Mouse (Mus musculus) kidney, embryonic 16.5 days (tissue): ENCODE results near the gene Slc38a3. TPM values are rescaled to one million over a fixed set of nuclear protein-coding genes. Genes with fewer than 3 reads are reported as not detected.

ENCODE experiments used
- ATAC-seq: fragments of 200-750 bp; cut with Nextera tagmentation; 2 replicates; pipeline ENCODE4 v1.8.0; 2017; ENCODE audit warnings: moderate TSS enrichment; ENCODE audit not compliant: low FRiP score, low TSS enrichment
- H3K27ac ChIP-seq: fragments of 300-500 bp; sonication (generic); 2 replicates; pipeline ENCODE4 v1.5.1; 2014; ENCODE audit warnings: low read length
- H3K27me3 ChIP-seq: fragments of 300-500 bp; sonication (generic); 2 replicates; pipeline ENCODE4 v1.6.1; 2014; ENCODE audit warnings: low read length, control low read depth, mixed read lengths; ENCODE audit not compliant: insufficient read depth
- H3K36me3 ChIP-seq: fragments of 300-500 bp; sonication (generic); 2 replicates; pipeline ENCODE4 v1.6.1; 2014; ENCODE audit warnings: low read length, control low read depth, mixed read lengths; ENCODE audit not compliant: insufficient read depth
- H3K4me1 ChIP-seq: fragments of 300-500 bp; sonication (generic); 2 replicates; pipeline ENCODE4 v1.6.1; 2014; ENCODE audit warnings: low read length, control low read depth, mixed read lengths; ENCODE audit not compliant: insufficient read depth
- H3K4me2 ChIP-seq: fragments of 300-500 bp; sonication (generic); replicated peaks from 2 replicates; pipeline ENCODE4 v1.6.1; 2014; ENCODE audit warnings: low read depth, low read length
- H3K4me3 ChIP-seq: fragments of 300-500 bp; sonication (generic); 2 replicates; pipeline ENCODE4 v1.5.1; 2014; ENCODE audit warnings: mild to moderate bottlenecking, low read length
- H3K9ac ChIP-seq: fragments of 300-500 bp; sonication (generic); replicated peaks from 2 replicates; pipeline ENCODE4 v1.6.1; 2014; ENCODE audit warnings: low read length
- H3K9me3 ChIP-seq: fragments of 300-500 bp; sonication (generic); 2 replicates; pipeline ENCODE4 v1.6.1; 2016; ENCODE audit warnings: low read length, control low read depth
- WGBS: fragments of 180-500 bp; shearing (Covaris S2); extraction: QIAGEN DNeasy Blood & Tissue Kit; methylation state at CpG from one replicate; pipeline ENCODE4 v1.1.7; 2014; 5-methylcytosine and 5-hydroxymethylcytosine counted together
- polyA plus RNA-seq: library from polyadenylated mRNA; unstranded; fragments of >200 nt; fragmentation: Nextera tagmentation; extraction: Ambion mirVana; gene quantifications from 2 replicates; pipeline ENCODE4 v1.2.1, GENCODE M21; 2015

Slc38a3 gene
- polyA plus RNA-seq, 1 experiment from 2014 or later = 12.9 TPM

DNA sequence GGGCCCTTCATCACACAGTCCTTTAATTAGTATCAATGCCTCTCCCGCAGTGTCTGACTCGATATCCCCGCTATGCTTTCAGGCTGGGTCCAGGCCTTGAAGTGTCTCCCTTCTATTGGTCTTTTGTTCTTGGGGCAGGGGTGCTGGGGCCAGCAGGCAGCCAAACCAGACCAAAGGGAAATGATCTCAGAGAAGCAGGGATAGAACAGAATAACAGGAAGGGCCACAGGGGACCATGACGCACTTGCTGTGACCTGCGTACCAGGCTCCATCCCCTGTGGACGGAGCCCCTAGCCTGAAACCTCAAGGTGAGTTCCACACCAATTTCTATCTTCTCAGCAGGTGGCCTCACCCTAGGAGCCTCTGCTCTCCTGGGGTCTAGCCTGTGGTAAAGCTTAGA is 51.2 kb downstream of the Slc38a3 start:
- Histone ChIP-seq H3K4me3 (no peak overlapping the region), H3K9me3 (no peaks in the 10 kb centered on the region), H3K9ac (no peak overlapping the region; the same call in 1 of the 2 replicates), H3K4me2 (no peak overlapping the region), H3K36me3 (peaks cover 66% of the 10 kb centered on the region), H3K27me3 (no peaks in the 10 kb centered on the region), H3K27ac (peak overlapping the region; percentile 71), H3K4me1 (peaks cover 25% of the 10 kb centered on the region)
- WGBS = 86% methylated on average over 6 of the region's 6 CpGs
- no peak for ATAC-seq

GRCm38 (mm10) chr9:107617461-107617860 is 51.9 kb downstream of the Slc38a3 start:
- no peak overlapping the region for H3K27ac ChIP-seq
- ATAC-seq = no peak
- H3K4me2 ChIP-seq = no peak overlapping the region
- no peak overlapping the region for H3K4me3 ChIP-seq
- peaks cover 64% of the 10 kb centered on the region for H3K36me3 ChIP-seq
- H3K9me3 ChIP-seq = no peaks in the 10 kb centered on the region
- no peak overlapping the region for H3K9ac ChIP-seq
- H3K27me3 ChIP-seq = no peaks in the 10 kb centered on the region
- 84% methylated on average over 2 of the region's 2 CpGs for WGBS
- peaks cover 29% of the 10 kb centered on the region for H3K4me1 ChIP-seq

DNA sequence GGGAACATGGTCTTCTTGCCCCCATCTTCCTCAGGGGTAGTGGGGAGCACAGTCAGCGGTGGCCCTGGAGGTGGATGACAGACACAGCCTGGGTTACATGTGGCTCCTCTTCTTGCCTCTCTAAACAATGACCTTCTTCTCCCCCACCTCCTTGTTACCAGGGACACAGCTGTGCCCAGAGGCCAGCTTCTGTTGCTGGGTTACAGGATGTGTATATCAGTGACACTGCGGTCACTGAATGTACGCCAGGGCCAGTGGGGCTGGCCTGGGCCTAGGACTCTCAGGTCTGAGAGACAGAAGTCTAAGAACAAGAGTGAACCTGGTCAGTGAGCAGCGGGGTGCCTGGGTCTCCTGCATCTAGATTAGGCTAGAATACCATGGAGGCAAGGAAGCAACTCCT is 54.3 kb downstream of the Slc38a3 start:
- Histone ChIP-seq H3K36me3 (peaks cover 57% of the 10 kb centered on the region), H3K27ac (no peak overlapping the region)
- 69% methylated on average over 4 of the region's 4 CpGs for WGBS

GRCm38 (mm10) chr9:107612945-107613569 is 56.3 kb downstream of the Slc38a3 start:
- peak overlapping the region; percentile 77; the same call in 1 of the 2 replicates for H3K9ac ChIP-seq
- peak overlapping the region; percentile 86 for H3K4me2 ChIP-seq
- WGBS = 13% methylated on average over 12 of the region's 12 CpGs
- H3K27ac ChIP-seq = peak overlapping the region; percentile 95
- peaks cover 35% of the 10 kb centered on the region for H3K4me1 ChIP-seq
- H3K36me3 ChIP-seq = peaks cover 39% of the 10 kb centered on the region
- peak; percentile 35; the same call in 1 of the 2 replicates for ATAC-seq
- H3K9me3 ChIP-seq = no peaks in the 10 kb centered on the region
- no peaks in the 10 kb centered on the region for H3K27me3 ChIP-seq
- peak overlapping the region; percentile 46 for H3K4me3 ChIP-seq

More for the DNA sequence above, 54.3 kb downstream of the Slc38a3 start:
- no peak overlapping the region for H3K9ac ChIP-seq
- H3K9me3 ChIP-seq = no peaks in the 10 kb centered on the region
- H3K4me1 ChIP-seq = peaks cover 37% of the 10 kb centered on the region
- no peak overlapping the region for H3K4me3 ChIP-seq
- no peak overlapping the region for H3K4me2 ChIP-seq
- H3K27me3 ChIP-seq = no peaks in the 10 kb centered on the region
- ATAC-seq = no peak

DNA sequence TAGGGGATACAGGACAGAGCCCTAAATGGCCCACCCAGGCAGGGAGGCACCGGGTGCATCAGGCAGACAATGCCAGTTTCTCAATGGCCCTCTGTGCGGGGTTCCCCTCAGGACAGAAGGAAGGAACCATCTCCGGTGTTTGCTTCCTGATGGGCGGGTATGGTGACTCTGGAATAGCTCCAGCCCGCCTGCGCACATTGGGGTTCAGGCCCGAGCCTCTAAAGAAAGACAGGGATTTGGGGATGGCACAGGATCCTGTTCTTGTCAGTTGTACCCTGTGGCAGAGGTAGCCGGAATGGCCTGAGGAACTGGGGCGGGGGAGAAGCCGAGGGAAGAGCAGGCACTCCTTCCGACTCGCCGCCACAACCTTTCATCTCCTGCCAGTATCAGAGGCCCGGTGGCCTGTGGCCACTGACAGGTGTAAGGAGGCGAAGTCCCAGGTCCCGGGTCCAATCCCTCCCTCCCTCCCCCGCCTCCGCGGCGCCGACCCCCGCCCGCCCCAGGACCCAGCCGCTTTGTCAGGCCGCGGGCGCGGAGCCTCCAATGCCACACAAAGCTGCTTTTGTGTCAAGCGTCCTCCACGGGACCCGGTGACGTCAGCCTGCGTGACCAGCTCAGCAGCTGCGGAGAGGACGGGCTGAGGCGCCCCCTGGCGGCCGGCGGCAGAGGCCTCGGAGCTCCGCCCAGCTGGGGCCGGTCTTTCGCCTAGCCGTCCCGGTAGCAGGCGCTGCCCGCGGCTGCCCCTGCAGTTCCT is 57.0 kb downstream of the Slc38a3 start:
- Histone ChIP-seq H3K27me3 (no peaks in the 10 kb centered on the region), H3K36me3 (peaks cover 33% of the 10 kb centered on the region), H3K4me3 (peak overlapping the region; percentile 46), H3K4me2 (peak overlapping the region; percentile 86), H3K9ac (peak overlapping the region; percentile 77), H3K4me1 (peaks cover 42% of the 10 kb centered on the region), H3K9me3 (no peaks in the 10 kb centered on the region), H3K27ac (peak overlapping the region; percentile 95)
- WGBS = 5% methylated on average over 38 of the region's 48 CpGs
- ATAC-seq = peak; percentile 94

DNA sequence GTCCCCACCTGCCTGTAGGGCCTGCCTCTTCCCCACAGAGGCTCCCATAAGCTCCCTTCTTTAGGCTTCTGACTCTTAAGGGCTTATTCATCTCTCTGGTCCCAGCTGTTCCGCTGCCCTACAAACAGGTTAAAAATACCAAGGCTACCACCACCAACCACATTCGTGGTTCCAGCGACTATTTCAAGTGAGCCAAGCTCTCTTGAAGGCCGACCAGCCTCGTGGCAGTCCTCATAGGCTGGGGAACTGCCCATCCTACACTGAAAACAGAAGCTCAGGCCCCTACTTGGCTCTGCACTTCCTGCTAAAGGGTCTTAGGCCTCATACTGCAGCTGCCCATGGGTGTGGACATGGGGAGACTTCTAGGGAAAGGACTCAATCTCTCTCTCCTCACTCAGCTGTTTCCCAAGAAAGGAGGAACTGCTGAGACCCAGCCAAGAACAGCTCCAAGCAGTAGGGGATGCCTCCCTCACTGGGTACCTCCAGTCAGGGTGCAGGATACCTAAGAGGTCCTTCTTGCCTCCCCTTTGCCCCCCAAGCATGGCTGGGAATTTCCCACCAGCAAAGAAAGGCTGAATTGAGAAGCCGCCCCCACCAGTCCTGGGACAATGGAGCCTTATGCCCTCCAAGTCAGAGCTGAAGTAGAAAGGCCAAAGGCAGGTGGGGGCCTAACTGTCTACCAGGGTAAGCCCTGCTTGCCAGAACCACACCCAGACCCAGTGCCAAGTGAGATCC is 57.7 kb downstream of the Slc38a3 start:
- Histone ChIP-seq H3K36me3 (peaks cover 28% of the 10 kb centered on the region), H3K9me3 (no peaks in the 10 kb centered on the region)
- no peak; the same call in 1 of the 2 replicates for ATAC-seq

GRCm38 (mm10) chr9:107609433-107609830 is 59.9 kb downstream of the Slc38a3 start:
- H3K9me3 ChIP-seq = no peaks in the 10 kb centered on the region
- 66% methylated on average over 4 of the region's 4 CpGs for WGBS
- no peak for ATAC-seq
- H3K4me1 ChIP-seq = peaks cover 72% of the 10 kb centered on the region
- peaks cover 7% of the 10 kb centered on the region; the same call in 1 of the 2 replicates for H3K36me3 ChIP-seq
- H3K4me3 ChIP-seq = no peak overlapping the region
- no peak overlapping the region; the same call in 1 of the 2 replicates for H3K9ac ChIP-seq
- H3K4me2 ChIP-seq = no peak overlapping the region
- H3K27me3 ChIP-seq = no peaks in the 10 kb centered on the region
- no peak overlapping the region for H3K27ac ChIP-seq

More for the DNA sequence above, 57.7 kb downstream of the Slc38a3 start:
- H3K4me2 ChIP-seq = peak overlapping the region; percentile 86
- peak overlapping the region; percentile 77 for H3K9ac ChIP-seq
- H3K4me1 ChIP-seq = peaks cover 50% of the 10 kb centered on the region
- no peaks in the 10 kb centered on the region for H3K27me3 ChIP-seq
- peak overlapping the region; percentile 46; the same call in 1 of the 2 replicates for H3K4me3 ChIP-seq
- peak overlapping the region; percentile 95 for H3K27ac ChIP-seq
- 79% methylated on average over 6 of the region's 6 CpGs for WGBS

DNA sequence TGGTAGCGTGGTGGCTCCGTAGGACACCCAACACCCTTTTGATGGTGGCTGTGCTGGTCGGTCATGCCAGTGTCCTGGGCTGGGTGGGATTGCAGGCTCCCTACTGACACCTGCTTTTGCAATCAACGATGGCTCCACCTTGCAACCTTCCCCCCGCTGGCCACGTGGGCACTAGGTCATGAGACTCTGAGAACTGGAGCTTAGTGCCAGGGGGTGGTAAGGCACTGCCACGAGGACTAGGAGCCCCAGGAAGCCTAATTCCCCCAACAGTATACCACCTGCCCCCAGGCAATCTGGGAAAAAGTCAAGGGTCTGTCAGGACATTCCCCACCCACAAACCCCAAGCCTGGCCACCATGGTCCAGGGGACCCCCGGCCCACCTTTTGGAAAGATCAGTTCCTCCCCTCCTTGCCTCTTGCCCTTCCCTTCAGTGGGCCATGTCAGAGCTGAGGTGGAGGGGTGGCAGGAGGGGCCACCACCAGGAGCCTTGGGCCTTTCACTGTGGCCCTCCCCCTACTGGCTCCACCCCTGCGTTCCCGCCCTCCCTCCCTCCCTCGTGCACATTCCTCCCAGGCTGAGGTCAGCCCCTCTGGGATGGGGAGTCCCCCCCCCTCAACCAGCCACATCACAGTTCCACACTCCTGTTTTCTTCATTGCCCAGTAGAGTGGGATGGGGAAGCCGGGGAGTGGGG is 60.4 kb downstream of the Slc38a3 start, which contains the start of gene Sema3b:
Sema3b (minus strand) TSS at position 489 of the 692 bp plus-strand sequence.
- H3K9ac ChIP-seq = peak within 1 kb of the TSS; percentile 34; the same call in 1 of the 2 replicates
- H3K9me3 ChIP-seq = no peaks in the 10 kb centered on the region
- H3K27me3 ChIP-seq = no peaks in the 10 kb centered on the region
- no peak within 1 kb of the TSS for H3K4me3 ChIP-seq
- peak within 1 kb of the TSS; percentile 49; the same call in 1 of the 2 replicates for H3K4me2 ChIP-seq
- H3K36me3 ChIP-seq = peaks cover 1% of the 10 kb centered on the region; the same call in 1 of the 2 replicates
- H3K4me1 ChIP-seq = peaks cover 77% of the 10 kb centered on the region
- ATAC-seq = no peak
- WGBS = 38% methylated on average over 11 of the region's 12 CpGs
- peak within 1 kb of the TSS; percentile 94 for H3K27ac ChIP-seq

GRCm38 (mm10) chr9:107607653-107608245 is 61.6 kb downstream of the Slc38a3 start:
- H3K4me3 ChIP-seq = peak overlapping the region; percentile 32; the same call in 1 of the 2 replicates
- peak overlapping the region; percentile 54 for H3K9ac ChIP-seq
- H3K27ac ChIP-seq = peak overlapping the region; percentile 94
- no peaks in the 10 kb centered on the region for H3K9me3 ChIP-seq
- no peaks in the 10 kb centered on the region for H3K36me3 ChIP-seq
- H3K27me3 ChIP-seq = no peaks in the 10 kb centered on the region
- ATAC-seq = no peak
- peaks cover 84% of the 10 kb centered on the region for H3K4me1 ChIP-seq
- WGBS = 63% methylated on average over 9 of the region's 9 CpGs
- peak overlapping the region; percentile 49 for H3K4me2 ChIP-seq
